Mouse (Mus musculus): Measurements from ENCODE around the gene Traf3ip3. TPM values are rescaled to one million over a fixed set of nuclear protein-coding genes. Genes with fewer than 3 reads are reported as not detected.

Gene Traf3ip3
- total and polyA plus RNA-seq, 3 experiments: 5.2 to 9.7 TPM; not detected in 1

DNA sequence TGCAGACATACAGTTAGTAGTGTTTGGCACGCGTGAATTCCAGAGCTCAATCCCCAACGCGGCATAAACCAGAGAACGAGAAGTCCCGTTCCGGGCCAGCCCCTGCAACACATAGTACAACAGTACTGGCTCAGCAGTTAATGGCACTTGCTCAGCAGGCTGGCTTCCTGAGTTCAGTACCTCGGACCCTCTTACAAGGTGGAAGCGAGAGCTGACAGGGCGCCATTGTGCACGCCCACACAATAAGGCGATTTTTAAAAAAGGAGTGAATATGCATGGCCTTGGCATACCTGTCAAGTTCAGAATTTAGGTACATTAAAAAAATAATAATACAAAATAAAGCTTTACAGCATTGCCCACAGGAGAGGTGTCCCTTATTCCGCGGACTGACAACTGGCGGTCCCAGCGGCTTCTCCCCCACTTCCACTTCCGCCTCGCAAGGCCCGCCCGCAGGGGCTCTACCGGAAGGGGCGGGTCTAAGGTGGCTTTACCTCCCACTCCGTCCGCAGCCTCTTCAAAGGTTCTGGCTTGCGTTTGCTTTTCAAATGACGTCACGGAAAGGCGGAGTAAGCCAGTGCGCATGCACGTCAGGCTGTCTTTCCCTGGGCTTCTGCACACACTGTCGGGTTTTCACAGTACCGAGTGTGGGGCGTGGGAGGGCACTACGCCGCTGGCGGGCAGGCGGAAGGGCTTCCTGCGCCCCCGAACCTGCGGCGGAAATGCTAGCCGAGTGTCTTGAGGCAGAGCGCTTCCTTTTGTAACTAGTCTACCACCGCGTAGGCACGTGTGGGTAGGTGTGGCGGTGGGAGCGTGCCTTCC lies 28.3 kb downstream of the Traf3ip3 start:
- Histone ChIP-seq H3K79me2 (ENCODE audit: control insufficient read depth, insufficient read depth, low read length, poor library complexity) (peaks cover 14% of the 10 kb centered on the region), H3K4me3 (ENCODE audit: control insufficient read depth in 1 of 2, insufficient read depth in 1 of 2, low read depth in 2 of 2, low read length in 2 of 2) (peak overlapping the region; percentile 80 to 81), H3K36me3 (ENCODE audit: control insufficient read depth in 1 of 2, insufficient read depth in 2 of 2, low read length in 2 of 2) (peaks cover 0 to 45% of the 10 kb centered on the region in 2 experiments; a peak in 2 of 4 replicates), H3K27ac (ENCODE audit: control insufficient read depth, low read depth, low read length) (peak overlapping the region; percentile 82), H3K9ac (ENCODE audit: control insufficient read depth, low read depth, low read length, poor library complexity, severe bottlenecking) (peak overlapping the region; percentile 87), H3K4me1 (ENCODE audit: control insufficient read depth in 1 of 2, insufficient read depth in 2 of 2, low read length in 2 of 2) (peaks cover 9 to 41% of the 10 kb centered on the region in 2 experiments), H3K27me3 (ENCODE audit: control insufficient read depth in 1 of 2, insufficient read depth in 2 of 2, low read length in 2 of 2) (no peaks in the 10 kb centered on the region), H3K9me3 (replicated peaks; ENCODE audit: insufficient read depth, low read length) (no peaks in the 10 kb centered on the region)
- DNase-seq (ENCODE audit: low read depth, low spot score): peak; percentile 99
- TF ChIP-seq TAL1 (IDR thresholded peaks at IDR 0.05; ENCODE audit: low read length) (no peak), MXI1 (IDR thresholded peaks at IDR 0.05; ENCODE audit: low read depth, low read length) (peak; percentile 80; the same call in 1 of the 2 replicates), NRF1 (IDR thresholded peaks at IDR 0.05; ENCODE audit: insufficient read depth, low read depth, low read length, poor library complexity, severe bottlenecking) (peak; percentile 92), MYC (IDR thresholded peaks at IDR 0.05; ENCODE audit: low read depth, low read length) (peak; percentile 84), NELFE (IDR thresholded peaks at IDR 0.05; ENCODE audit: low read depth, low read length) (peak; percentile 81), MAX (IDR thresholded peaks at IDR 0.05; ENCODE audit: low read length) (peak; percentile 75), POLR2AphosphoS5 (IDR thresholded peaks at IDR 0.05; ENCODE audit: borderline replicate concordance, low read depth, low read length) (no peak), MEF2A (IDR thresholded peaks at IDR 0.05; ENCODE audit: extremely low read depth, insufficient replicate concordance, low read depth, low read length, poor library complexity, severe bottlenecking) (no peak), CHD1 (IDR thresholded peaks at IDR 0.05; ENCODE audit: low read depth, low read length) (no peak), ETS1 (IDR thresholded peaks at IDR 0.05; ENCODE audit: low read depth, low read length) (peak; percentile 62), RAD21 (IDR thresholded peaks at IDR 0.05; ENCODE audit: low read depth, low read length) (no peak), MYB (IDR thresholded peaks at IDR 0.05; ENCODE audit: low read depth, low read length) (no peak), UBTF (IDR thresholded peaks at IDR 0.05; ENCODE audit: borderline replicate concordance, insufficient read depth, low read depth, low read length) (no peak), GABPA (IDR thresholded peaks at IDR 0.05; ENCODE audit: low read depth, low read length) (no peak), ZMIZ1 (IDR thresholded peaks at IDR 0.05; ENCODE audit: low read depth, low read length) (peak; percentile 76), SMC3 (IDR thresholded peaks at IDR 0.05; ENCODE audit: low read depth, low read length) (no peak), E2F4 (IDR thresholded peaks at IDR 0.05; ENCODE audit: borderline replicate concordance, low read depth, low read length) (no peak), TBP (IDR thresholded peaks at IDR 0.05; ENCODE audit: low read depth, low read length) (peak; percentile 78), MAZ (IDR thresholded peaks at IDR 0.05; ENCODE audit: low read depth, low read length) (no peak), USF2 (IDR thresholded peaks at IDR 0.05; ENCODE audit: borderline replicate concordance in 1 of 2, insufficient read depth in 1 of 2, low read depth in 1 of 2, low read length in 2 of 2) (no peak), JUND (IDR thresholded peaks at IDR 0.05; ENCODE audit: low read depth, low read length) (no peak), TCF12 (IDR thresholded peaks at IDR 0.05; ENCODE audit: low read depth, low read length) (0 out of 2 replicates have a peak, but pooled peaks have one; percentile 51), EP300 (IDR thresholded peaks at IDR 0.05; ENCODE audit: low read depth in 1 of 2, low read length in 2 of 2) (peak in 1 of 2 experiments; percentile 37; a peak in 1 of 4 replicates), ZC3H11A (IDR thresholded peaks at IDR 0.05; ENCODE audit: low read depth, low read length) (no peak), SIN3A (IDR thresholded peaks at IDR 0.05; ENCODE audit: low read length) (peak; percentile 85), KAT2A (conservative IDR thresholded peaks at IDR 0.05; ENCODE audit: low read depth, low read length) (no peak; the same call in 1 of the 2 replicates), POLR2AphosphoS2 (IDR thresholded peaks at IDR 0.05; ENCODE audit: low read length) (peak; percentile 91), ZKSCAN1 (IDR thresholded peaks at IDR 0.05; ENCODE audit: low read depth, low read length) (no peak), USF1 (IDR thresholded peaks at IDR 0.05; ENCODE audit: low read depth, low read length) (peak; percentile 61), RCOR1 (IDR thresholded peaks at IDR 0.05; ENCODE audit: low read depth, low read length) (no peak), CHD2 (IDR thresholded peaks at IDR 0.05; ENCODE audit: low read length) (no peak), POLR2A (IDR thresholded peaks at IDR 0.05; ENCODE audit: control insufficient read depth in 1 of 2, insufficient read depth in 1 of 2, low read depth in 1 of 2, low read length in 2 of 2, poor library complexity in 1 of 2) (peak; percentile 81 to 94), GATA1 (IDR thresholded peaks at IDR 0.05; ENCODE audit: low read depth, low read length) (no peak), ZNF384 (IDR thresholded peaks at IDR 0.05; ENCODE audit: low read depth, low read length) (no peak), ELF1 (IDR thresholded peaks at IDR 0.05; ENCODE audit: low read depth, low read length) (peak; percentile 89), CTCF (IDR thresholded peaks at IDR 0.05 in 2 of 3, conservative IDR thresholded peaks at IDR 0.05 in 1 of 3; ENCODE audit: control insufficient read depth in 1 of 3, insufficient read depth in 1 of 3, low read depth in 2 of 3, low read length in 3 of 3, poor library complexity in 1 of 3, severe bottlenecking in 1 of 3) (no peak)

All from MEL (cell line).